Mouse (Mus musculus) adrenal gland, adult 8-10 months (tissue): ENCODE measurements around the gene Dus2. TPM values are rescaled to one million over a fixed set of nuclear protein-coding genes. Genes with fewer than 3 reads are reported as not detected.
"Not testable (repeated sequence)": the region's sequence is repeated elsewhere in the genome, so short reads cannot be mapped to it uniquely, and the experiment has no call there.

ENCODE experiments used
- DNase-seq: peaks from one replicate; pipeline ENCODE4 v3.0.0; 2022
- total RNA-seq, 4 experiments: library from RNA; stranded (reverse); gene quantifications; 2 replicates each; pipeline ENCODE4 v1.2.4; 2022

Gene Dus2
- 10 to 100 TPM; 16.1 to 26.6 (median 22.3) TPM for total RNA-seq

GRCm38 (mm10) chr8:105990856-105991387 is at the start of gene Dus2:
Gene Dus2, plus strand, starts transcription at chr8:105991337.
- DNase-seq, result peak; percentile 66

GRCm38 (mm10) chr8:105942026-105942425 is 49.1 kb upstream of the Dus2 start:
- no peak for DNase-seq

DNA sequence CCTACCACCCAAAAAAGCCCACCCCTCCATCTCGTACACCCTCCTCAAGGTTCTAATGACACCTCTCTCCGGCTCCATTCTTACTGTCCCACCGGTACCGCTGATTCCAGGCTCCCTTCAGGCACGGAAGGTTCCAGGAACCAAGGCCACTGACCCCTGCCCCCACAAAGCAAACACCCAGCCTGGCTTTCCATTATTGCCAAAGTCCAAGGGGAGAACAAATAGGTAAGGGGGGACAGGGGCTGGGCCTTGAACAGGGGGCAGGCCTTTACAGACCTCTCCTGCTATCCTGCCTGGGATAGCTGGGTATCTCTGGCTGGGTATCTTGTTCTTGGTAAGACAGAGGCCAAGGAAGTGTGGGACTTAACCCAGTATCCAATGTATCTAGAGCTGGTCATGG is 48.6 kb upstream of the Dus2 start:
- DNase-seq, result no peak

GRCm38 (mm10) chr8:105943321-105943739 is 47.8 kb upstream of the Dus2 start, which contains the start of gene Lcat:
Gene Lcat, minus strand, starts transcription at chr8:105943382.
- no peak for DNase-seq

DNA sequence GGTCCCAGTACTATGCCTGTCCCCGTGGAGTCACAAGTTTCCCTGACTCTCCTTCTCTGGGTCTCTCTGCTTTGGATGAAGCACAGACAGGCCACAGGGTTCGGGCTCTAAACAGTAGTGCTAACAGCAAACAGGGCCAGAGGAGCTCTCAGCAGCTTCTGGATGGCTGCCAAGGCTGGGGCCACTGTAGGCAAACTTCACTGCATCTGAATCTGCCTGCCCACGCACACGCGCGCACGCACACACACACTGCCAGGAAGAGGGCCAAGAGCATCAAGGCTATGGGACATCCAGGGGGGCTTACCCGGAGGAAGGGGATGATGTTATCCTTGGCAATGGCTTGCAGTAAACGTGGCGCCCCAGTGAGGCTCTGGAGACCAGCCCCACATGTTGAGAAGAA is 41.8 kb upstream of the Dus2 start:
- DNase-seq, result no peak

DNA sequence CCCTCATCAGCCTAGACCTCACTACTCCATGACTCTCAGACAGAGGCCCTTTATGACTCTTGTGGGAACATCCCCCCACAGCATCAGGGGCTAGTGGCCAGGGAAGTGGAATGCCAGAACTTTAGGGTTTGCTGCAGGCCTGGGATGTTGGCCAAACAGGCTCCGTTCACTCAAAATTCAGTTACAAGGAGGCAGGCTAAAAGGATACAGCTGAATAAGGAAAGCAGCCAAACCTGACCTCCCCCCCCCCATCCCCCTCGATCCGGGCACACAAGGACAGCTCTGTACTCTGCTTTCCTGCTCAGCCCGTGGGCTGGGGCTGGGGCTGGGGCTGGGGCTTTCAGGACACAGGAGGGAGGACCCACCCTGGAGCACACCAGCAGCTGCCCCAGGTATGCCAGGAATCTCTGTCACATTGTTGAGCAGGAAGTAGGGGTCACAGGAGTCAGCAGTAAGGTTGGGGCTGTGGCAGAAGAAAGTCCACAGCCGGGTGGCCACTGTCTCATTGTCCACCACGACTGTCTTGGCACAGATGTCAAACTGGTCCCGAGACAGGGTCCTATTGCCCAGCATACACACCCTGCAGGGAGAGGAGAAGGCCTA is 40.0 kb upstream of the Dus2 start:
- no peak for DNase-seq

GRCm38 (mm10) chr8:105956556-105956955 is 34.6 kb upstream of the Dus2 start:
- no peak for DNase-seq

GRCm38 (mm10) chr8:105957813-105958212 is 33.3 kb upstream of the Dus2 start:
- no peak for DNase-seq

GRCm38 (mm10) chr8:105959350-105959749 is 31.8 kb upstream of the Dus2 start:
- DNase-seq, result no peak

GRCm38 (mm10) chr8:105961101-105961500 is 30.0 kb upstream of the Dus2 start:
- DNase-seq, result no peak

DNA sequence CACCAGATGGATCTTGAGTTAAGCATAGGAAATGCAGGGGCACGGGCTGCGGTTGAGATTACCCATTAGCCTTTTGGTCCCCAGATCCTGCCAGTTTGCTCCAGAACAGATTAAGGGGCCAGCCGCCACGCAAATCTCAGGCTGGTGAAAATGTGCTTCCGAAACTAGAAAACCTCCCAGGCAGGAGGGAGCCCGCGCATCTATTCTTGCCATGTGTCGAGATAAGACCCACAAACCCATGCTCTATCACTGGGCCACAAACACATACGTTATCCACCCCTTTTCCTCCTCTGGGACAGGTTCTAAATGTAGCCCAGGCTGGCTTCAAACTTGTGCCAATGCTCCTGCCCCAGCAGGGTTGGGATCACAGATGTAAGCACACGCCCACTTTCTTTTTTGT is 29.6 kb upstream of the Dus2 start:
- DNase-seq, result no peak

DNA sequence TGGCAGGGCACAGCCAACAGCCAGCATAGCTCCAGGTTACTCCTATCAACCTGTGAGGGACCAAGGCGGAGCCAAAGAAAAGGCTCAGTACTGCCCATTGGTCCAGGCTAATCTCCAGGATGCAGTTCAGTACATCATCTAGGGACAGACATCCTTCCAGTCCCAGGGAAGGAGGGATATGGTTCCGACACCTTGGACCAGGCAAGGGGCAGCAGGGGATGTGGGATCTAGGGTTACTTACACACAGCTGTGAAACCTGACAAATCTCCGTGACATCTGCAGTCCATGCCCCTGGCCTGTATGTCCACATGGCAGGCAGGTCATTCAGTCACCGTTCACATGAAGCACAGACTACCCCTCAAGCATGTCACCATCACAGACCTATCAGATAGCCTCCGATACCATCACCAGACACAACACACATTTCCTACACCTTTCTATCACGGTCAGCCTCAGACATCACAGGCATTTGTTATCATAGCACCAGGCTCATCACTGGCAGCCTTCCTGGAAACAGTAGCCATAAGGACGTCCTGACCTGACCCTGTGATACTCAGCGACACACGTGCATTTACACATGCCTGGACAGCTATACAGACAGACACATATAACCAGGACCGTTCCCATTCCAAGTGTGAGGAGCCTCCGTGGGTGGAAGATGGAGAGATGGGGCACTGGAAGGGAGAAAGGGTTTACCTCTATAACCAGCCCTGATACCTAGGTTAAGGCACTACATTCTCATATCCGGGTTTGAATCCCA is 26.5 kb upstream of the Dus2 start:
- no peak for DNase-seq

- peak; percentile 44 for DNase-seq
These were observed 25.8 kb upstream of the Dus2 start for GRCm38 (mm10) chr8:105965266-105965904.

DNA sequence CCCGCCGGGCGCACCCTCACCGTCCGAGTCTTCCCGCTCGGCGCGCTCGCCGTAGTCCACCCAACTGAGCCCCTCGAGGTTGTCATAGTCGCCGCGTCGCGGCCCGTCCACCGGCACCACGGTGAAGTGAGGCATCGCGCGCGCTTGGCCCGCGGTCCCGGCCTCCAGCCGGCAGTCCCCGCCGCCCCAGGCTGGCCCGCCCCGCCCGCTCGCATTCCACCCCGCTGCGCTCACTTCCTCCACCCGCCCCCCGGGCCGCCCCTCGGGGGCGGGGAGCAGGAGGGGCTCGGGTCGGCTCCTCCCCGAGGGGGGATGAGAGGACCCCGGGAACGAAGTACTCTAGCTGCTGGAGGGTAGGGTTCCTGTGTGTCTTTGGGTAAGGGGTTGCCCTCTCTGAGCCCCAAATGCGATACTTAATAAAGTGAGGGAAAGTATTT is 25.2 kb upstream of the Dus2 start, which contains the start of gene Slc12a4:
Gene Slc12a4 (minus strand): TSS at position 193 of the 437 bp plus-strand sequence.
- DNase-seq, result peak; percentile 58

DNA sequence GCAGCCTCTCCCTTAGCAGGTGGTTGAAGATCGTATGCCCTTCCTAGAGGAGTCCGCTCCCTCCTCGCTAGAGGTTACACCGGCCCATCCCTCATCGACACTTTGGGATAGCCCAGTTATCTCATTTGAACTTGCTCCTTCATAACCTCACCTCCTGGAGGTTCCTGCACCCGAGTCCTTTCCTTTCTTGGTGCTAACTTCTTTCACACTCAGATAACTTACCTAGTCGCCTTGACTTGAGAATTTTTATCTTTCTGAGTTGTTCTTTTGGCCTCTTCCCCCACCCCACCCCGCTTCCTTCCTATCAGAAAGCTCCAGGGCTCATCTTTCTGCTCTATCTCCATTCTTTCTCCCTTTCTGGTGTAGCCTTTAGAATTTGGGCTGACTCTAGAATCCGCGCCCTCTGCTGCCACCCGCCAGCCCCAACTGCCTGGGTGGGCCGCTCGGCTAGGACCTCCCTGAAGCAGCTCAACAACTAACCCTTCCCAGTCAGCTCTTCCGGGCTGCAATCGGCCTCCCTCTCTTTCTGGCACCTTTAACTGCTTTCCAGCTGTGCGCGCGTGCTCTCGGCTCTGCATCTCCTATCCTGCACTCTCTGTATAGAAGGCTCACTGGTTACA is 24.3 kb upstream of the Dus2 start:
- DNase-seq, result no peak

DNA sequence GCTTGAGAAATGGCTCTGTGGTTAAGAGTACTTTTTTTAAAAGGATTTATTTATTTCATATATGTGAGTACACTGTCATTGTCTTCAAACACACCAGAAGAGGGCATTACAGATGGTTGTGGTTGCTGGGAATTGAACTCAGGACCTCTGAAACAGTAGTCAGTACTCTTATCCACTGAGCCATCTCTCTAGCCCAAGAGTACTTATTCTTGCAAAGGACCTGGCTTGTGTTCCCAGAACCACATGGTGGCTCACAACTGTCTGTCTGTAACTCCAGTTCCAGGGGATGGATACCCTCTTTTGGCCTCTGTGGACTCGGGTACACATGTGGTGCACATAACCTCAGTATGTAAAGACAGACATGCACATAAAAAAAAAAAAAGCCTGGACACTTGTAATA is 21.8 kb upstream of the Dus2 start:
- no peak for DNase-seq

- no peak for DNase-seq
These were observed 20.0 kb upstream of the Dus2 start for GRCm38 (mm10) chr8:105971019-105971720.

DNA sequence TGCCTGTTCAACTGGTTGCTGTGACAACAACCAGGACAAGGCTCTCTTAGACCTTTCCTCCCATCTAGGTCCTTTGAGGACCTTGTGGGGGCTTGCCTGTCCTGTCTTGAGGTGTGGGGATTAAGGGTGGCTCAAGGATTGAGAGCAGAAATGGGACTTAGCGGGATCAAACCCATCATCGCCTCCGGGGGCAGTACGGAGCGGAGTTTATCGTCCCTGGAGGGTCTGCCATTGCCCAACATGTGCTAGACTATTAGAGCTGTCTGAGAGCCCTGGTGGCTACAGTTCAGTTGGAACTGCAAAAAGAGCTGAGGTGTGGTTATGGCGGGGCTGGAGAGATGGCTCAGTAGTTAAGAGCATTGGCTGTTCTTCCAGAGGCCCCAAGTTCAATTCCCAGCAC is 15.8 kb upstream of the Dus2 start:
- no peak for DNase-seq

- no peak for DNase-seq
These were observed 11.8 kb upstream of the Dus2 start, which contains the start of gene Dpep3 for GRCm38 (mm10) chr8:105979325-105979724. Gene Dpep3, minus strand, starts transcription at chr8:105979429.

- DNase-seq, result no peak
These were observed 10.0 kb upstream of the Dus2 start for GRCm38 (mm10) chr8:105981146-105981545.

DNA sequence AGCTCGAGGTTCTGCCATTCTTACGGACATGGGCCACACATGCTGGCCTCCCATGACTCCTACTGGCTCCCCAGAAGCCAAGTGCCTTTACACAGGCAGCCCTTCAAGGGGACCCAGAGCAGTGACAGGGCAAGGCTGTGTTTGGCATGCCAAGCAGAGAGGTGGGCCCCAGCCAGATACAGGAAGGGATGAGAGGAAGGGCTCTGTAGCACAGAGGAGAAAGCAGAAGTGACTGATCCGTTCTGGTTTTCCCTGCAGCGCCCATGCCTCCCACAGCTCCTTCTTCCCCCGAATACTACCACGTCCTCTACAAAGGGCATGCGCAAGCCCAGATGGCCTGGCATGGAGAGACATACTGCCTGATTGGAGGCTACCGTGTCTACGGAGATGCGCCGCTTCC is 7.7 kb upstream of the Dus2 start:
- DNase-seq, result not testable (repeated sequence)

DNA sequence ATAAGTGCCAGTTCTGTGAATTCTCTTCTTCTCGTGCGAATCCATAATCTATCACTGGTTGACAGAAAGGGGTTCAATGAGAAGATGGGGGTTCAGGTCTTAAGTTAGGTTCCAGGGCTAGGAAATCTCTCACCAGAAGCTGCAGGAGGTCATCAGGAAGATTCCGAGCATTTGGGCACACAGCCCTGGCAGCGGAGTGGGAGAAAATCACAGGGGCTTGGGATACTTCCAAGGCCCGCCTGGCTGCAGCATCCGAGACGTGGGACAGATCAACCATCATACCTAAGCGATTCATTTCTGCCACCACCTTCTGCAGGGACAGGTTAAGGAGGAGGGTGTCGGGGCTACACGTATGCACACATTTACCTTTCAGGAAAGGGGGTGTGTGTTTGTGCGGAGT is 2.6 kb upstream of the Dus2 start:
- no peak for DNase-seq
